Mouse (Mus musculus) spleen, adult 2 months (tissue): ENCODE measurements around the gene Ifnab. TPM values are rescaled to one million over a fixed set of nuclear protein-coding genes. Genes with fewer than 3 reads are reported as not detected.

ENCODE experiments used
- DNase-seq, 2 experiments: peaks; one replicate each; pipeline versions ENCODE4 v3.0.0 to v3.0.0-alpha.2; 2012 to 2021; ENCODE audit warnings: low spot score in 2 of 2, low read depth in 1 of 2
- H3K27ac ChIP-seq: fragments of 200-500 bp; 2 replicates; pipeline ENCODE4 v1.5.1; 2012; ENCODE audit warnings: low read length, inconsistent platforms; ENCODE audit not compliant: insufficient read depth
- H3K27me3 ChIP-seq: fragments of 200-500 bp; 2 replicates; pipeline ENCODE4 v1.6.1; 2012; ENCODE audit warnings: mild to moderate bottlenecking, moderate library complexity, low read length, inconsistent platforms; ENCODE audit not compliant: control insufficient read depth, insufficient read depth
- H3K36me3 ChIP-seq: fragments of 200-500 bp; 2 replicates; pipeline ENCODE4 v1.6.1; 2012; ENCODE audit warnings: mild to moderate bottlenecking, low read length, inconsistent platforms; ENCODE audit not compliant: control insufficient read depth, insufficient read depth
- H3K4me1 ChIP-seq: fragments of 200-500 bp; 2 replicates; pipeline ENCODE4 v1.6.1; 2011; ENCODE audit warnings: inconsistent platforms; ENCODE audit not compliant: control insufficient read depth, insufficient read depth, insufficient read length
- H3K4me3 ChIP-seq: fragments of 200-500 bp; 2 replicates; pipeline ENCODE4 v1.5.1; 2011; ENCODE audit warnings: mild to moderate bottlenecking, inconsistent platforms; ENCODE audit not compliant: insufficient read depth, insufficient read length; ENCODE audit errors: extremely low read depth
- CTCF ChIP-seq: fragments of 200-500 bp; IDR thresholded peaks from 2 replicates; pipeline ENCODE4 v1.5.1; 2011; ENCODE audit warnings: mild to moderate bottlenecking, inconsistent platforms; ENCODE audit not compliant: insufficient read depth, insufficient read length, insufficient replicate concordance; ENCODE audit errors: extremely low read depth
- POLR2A ChIP-seq: fragments of 200-500 bp; IDR thresholded peaks from 2 replicates; pipeline ENCODE4 v1.6.1; 2011; ENCODE audit warnings: low read depth, low read length, inconsistent platforms
- WGBS: fragments of 180-500 bp; shearing (Covaris S2); methylation state at CpG from one replicate; pipeline ENCODE4 v1.1.7; 2018; 5-methylcytosine and 5-hydroxymethylcytosine counted together
- polyA plus RNA-seq: library from polyadenylated mRNA; depleted of rRNA; stranded (reverse); fragments of >200 nt; gene quantifications from 2 replicates; pipeline ENCODE4 v1.2.3, GENCODE M21; 2012

Ifnab gene
- polyA plus RNA-seq, 1 experiment: not detected

DNA sequence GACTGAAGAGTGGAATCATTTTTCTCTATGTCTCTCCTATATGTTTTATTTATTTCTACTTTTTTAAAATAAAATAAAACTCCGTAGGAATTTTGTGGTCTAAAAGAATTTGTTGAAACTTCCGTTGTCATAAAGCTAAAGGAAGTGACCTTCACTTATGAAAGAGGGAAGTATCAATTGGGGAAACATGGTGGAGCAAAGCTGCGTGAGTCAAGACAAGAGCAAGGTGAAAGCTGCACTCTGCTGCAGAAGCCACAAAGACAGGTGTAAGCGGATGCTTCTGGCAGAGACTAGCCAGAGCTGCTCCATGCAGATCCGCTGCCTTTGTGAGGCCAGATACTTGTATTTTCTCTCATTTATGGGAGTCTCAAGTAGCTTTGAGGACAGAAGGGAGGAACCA is 7.6 kb upstream of the Ifnab start:
- peaks cover 1% of the 10 kb centered on the region; the same call in 1 of the 2 replicates for H3K27me3 ChIP-seq
- no peak overlapping the region for H3K27ac ChIP-seq
- no peak for TF ChIP-seq CTCF
- TF ChIP-seq POLR2A: no peak
- H3K4me1 ChIP-seq: no peaks in the 10 kb centered on the region
- no peaks in the 10 kb centered on the region for H3K36me3 ChIP-seq
- 14% methylated on average over 5 of the region's 5 CpGs for WGBS
- DNase-seq: no peak
- no peak overlapping the region for H3K4me3 ChIP-seq

- DNase-seq: no peak
- Histone ChIP-seq H3K4me1 (no peaks in the 10 kb centered on the region), H3K36me3 (no peaks in the 10 kb centered on the region), H3K4me3 (no peak overlapping the region), H3K27ac (no peak overlapping the region), H3K27me3 (peaks cover 1% of the 10 kb centered on the region; the same call in 1 of the 2 replicates)
- 70% methylated on average over 4 of the region's 4 CpGs for WGBS
- TF ChIP-seq CTCF: no peak
- no peak for TF ChIP-seq POLR2A
Measured at GRCm38 (mm10) chr4:88697753-88698152, 6.6 kb upstream of the Ifnab start.

- Histone ChIP-seq H3K27me3 (peaks cover 1% of the 10 kb centered on the region; the same call in 1 of the 2 replicates), H3K4me3 (no peak overlapping the region), H3K4me1 (no peaks in the 10 kb centered on the region), H3K36me3 (no peaks in the 10 kb centered on the region), H3K27ac (no peak overlapping the region)
- whole genome bisulfite sequencing: 68% methylated on average over 6 of the region's 6 CpGs
- DNase-seq: no peak
- TF ChIP-seq CTCF (no peak), POLR2A (no peak)
Measured at GRCm38 (mm10) chr4:88697108-88697507, 5.9 kb upstream of the Ifnab start.

DNA sequence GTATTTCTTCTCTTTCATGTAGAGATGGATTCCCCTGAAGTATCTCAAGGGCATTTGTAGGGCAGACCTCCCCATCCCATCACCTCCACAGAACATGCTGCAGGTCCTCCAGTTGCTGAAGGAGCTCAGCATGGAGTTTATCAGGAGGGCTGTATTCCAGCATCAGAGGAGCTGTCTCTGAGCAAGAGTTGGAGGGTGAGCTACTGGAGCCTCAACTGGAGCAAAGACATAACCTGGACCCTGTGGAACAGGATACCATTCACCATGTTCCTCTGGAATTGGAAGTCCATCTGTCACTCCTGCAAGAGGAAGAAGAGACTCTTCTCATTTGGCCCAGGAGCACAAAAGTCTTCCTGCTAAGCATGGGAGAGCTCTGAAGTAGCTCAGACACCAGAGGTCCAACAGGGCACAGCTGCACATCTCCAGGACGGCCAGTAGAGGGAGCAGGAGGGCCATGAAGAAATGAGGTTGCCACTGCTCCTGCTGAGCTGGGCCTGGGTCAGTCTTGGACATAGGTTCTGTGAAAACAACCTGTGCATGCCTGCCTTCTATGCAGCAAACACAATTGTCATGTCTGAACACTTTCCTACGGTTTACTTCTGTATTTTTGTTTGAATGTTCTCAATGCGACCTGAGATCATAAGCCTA is 5.2 kb upstream of the Ifnab start:
- Histone ChIP-seq H3K27me3 (peaks cover 1% of the 10 kb centered on the region; the same call in 1 of the 2 replicates), H3K27ac (no peak overlapping the region), H3K4me1 (no peaks in the 10 kb centered on the region), H3K4me3 (no peak overlapping the region), H3K36me3 (no peaks in the 10 kb centered on the region)
- TF ChIP-seq POLR2A (no peak), CTCF (peak; percentile 99)
- DNase-seq: peak in 1 of 2 experiments; percentile 75
- 32% methylated on average over 3 of the region's 3 CpGs for WGBS

- 21% methylated on average over 2 of the region's 2 CpGs for WGBS
- DNase-seq: no peak
- no peaks in the 10 kb centered on the region for H3K4me1 ChIP-seq
Measured at GRCm38 (mm10) chr4:88693392-88693791, 2.2 kb upstream of the Ifnab start.

GRCm38 (mm10) chr4:88692537-88692936 is 1.4 kb upstream of the Ifnab start:
- WGBS: 33% methylated on average over 1 of the region's 1 CpGs
- Histone ChIP-seq H3K4me1 (no peaks in the 10 kb centered on the region), H3K27me3 (peaks cover 1% of the 10 kb centered on the region; the same call in 1 of the 2 replicates), H3K36me3 (no peaks in the 10 kb centered on the region), H3K4me3 (no peak overlapping the region), H3K27ac (no peak overlapping the region)
- no peak for TF ChIP-seq POLR2A
- no peak for TF ChIP-seq CTCF
- no peak for DNase-seq

More at GRCm38 (mm10) chr4:88693392-88693791, 2.2 kb upstream of the Ifnab start:
- TF ChIP-seq CTCF (no peak), POLR2A (no peak)
- no peaks in the 10 kb centered on the region for H3K36me3 ChIP-seq
- H3K4me3 ChIP-seq: no peak overlapping the region
- H3K27ac ChIP-seq: no peak overlapping the region
- H3K27me3 ChIP-seq: peaks cover 1% of the 10 kb centered on the region; the same call in 1 of the 2 replicates

DNA sequence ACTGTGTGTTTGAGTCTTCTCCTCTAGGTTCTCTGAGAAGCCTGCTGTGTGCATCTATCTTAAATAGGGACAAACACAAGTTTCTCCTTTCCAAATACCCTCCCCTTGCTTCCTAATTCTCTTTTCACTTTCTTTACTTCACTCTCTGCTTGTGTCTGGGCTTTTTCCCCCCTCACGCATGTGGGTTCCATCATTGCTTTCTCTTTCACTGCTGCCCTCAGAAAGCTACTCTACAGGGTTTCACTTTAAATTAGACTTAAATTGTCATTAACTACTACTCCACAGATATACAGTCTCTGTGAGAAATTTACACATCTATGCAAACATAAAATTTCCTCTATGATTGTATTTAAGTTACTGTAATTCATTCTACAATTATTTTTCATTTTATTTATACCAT is 7.3 kb downstream of the Ifnab start, which contains the start of gene Ifna2:
Gene Ifna2, minus strand, starts transcription at position 101 of the 400 bp plus-strand sequence.
- WGBS: 73% methylated on average over 1 of the region's 1 CpGs
- no peaks in the 10 kb centered on the region for H3K27me3 ChIP-seq
- no peak within 1 kb of the TSS for H3K27ac ChIP-seq
- no peak within 1 kb of the TSS for H3K4me3 ChIP-seq
- H3K36me3 ChIP-seq: no peaks in the 10 kb centered on the region
- TF ChIP-seq POLR2A (no peak), CTCF (no peak)
- no peaks in the 10 kb centered on the region for H3K4me1 ChIP-seq
- DNase-seq: no peak

- no peak overlapping the region for H3K27ac ChIP-seq
- no peak for DNase-seq
- whole genome bisulfite sequencing: 6% methylated on average over 3 of the region's 3 CpGs
- H3K27me3 ChIP-seq: no peaks in the 10 kb centered on the region
- no peaks in the 10 kb centered on the region for H3K4me1 ChIP-seq
- H3K4me3 ChIP-seq: no peak overlapping the region
- TF ChIP-seq CTCF (no peak), POLR2A (no peak)
- H3K36me3 ChIP-seq: no peaks in the 10 kb centered on the region
Measured at GRCm38 (mm10) chr4:88681353-88681752, 9.8 kb downstream of the Ifnab start.
